Mouse (Mus musculus) ES-Bruce4 (cell line): ENCODE results near the gene Dclre1b.
A peak's percentile ranks its signal among the peaks of the same experiment; 100 is the strongest.

Experiments used
- CTCF ChIP-seq: IDR thresholded peaks from one replicate; pipeline ENCODE4 v1.8.1; 2011; ENCODE audit warnings: low read depth, low read length
- EP300 ChIP-seq: IDR thresholded peaks from 2 replicates; pipeline ENCODE4 v1.6.1; 2011; ENCODE audit warnings: low read depth, low read length; ENCODE audit not compliant: insufficient read depth
- POLR2A ChIP-seq: IDR thresholded peaks from one replicate; pipeline ENCODE4 v1.8.1; 2011; ENCODE audit warnings: low read length; ENCODE audit not compliant: insufficient read depth

DNA sequence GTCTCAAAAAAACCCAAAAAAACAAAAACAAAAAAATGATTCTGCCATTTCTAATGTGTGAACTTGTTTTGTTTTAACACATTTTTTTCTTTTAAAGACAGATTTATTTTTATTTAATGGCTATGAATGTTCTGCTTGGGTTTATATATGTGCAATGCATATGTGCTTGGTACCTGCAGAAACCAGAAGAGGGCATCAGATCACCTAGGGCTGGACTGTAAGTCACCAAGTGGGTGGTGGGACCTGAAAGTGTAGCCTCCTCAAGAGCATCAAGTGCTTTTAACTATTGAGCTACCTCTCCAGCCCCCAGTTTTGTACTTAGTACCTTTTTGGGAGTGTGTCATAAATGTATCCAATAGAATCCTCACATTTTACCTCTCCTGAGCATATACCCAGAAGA lies 18.3 kb upstream of the Dclre1b start:
- TF ChIP-seq CTCF (peak; percentile 35), POLR2A (no peak), EP300 (no peak)
